Mouse (Mus musculus) stomach, embryonic 16.5 days (tissue): Measurements from ENCODE around the gene C2cd5. TPM values are rescaled to one million over a fixed set of nuclear protein-coding genes. Genes with fewer than 3 reads are reported as not detected.

Source experiments
- ATAC-seq: fragments of 200-750 bp; cut with Nextera tagmentation; 2 replicates; pipeline ENCODE4 v1.8.0; 2017; ENCODE audit warnings: moderate number of reproducible peaks, moderate TSS enrichment; ENCODE audit not compliant: insufficient read depth, low FRiP score
- H3K27ac ChIP-seq: fragments of 300-500 bp; sonication (generic); 2 replicates; pipeline ENCODE4 v1.5.1; 2014; ENCODE audit warnings: low read length
- H3K27me3 ChIP-seq: fragments of 300-500 bp; sonication (generic); 2 replicates; pipeline ENCODE4 v1.6.1; 2014; ENCODE audit warnings: low read length, control low read depth, mixed read lengths; ENCODE audit not compliant: control insufficient read depth, insufficient read depth
- H3K36me3 ChIP-seq: fragments of 300-500 bp; sonication (generic); 2 replicates; pipeline ENCODE4 v1.6.1; 2014; ENCODE audit warnings: low read length; ENCODE audit not compliant: control insufficient read depth, insufficient read depth
- H3K4me1 ChIP-seq: fragments of 300-500 bp; sonication (generic); 2 replicates; pipeline ENCODE4 v1.6.1; 2014; ENCODE audit warnings: low read length, control low read depth, mixed read lengths; ENCODE audit not compliant: control insufficient read depth, insufficient read depth
- H3K4me2 ChIP-seq: fragments of 300-500 bp; sonication (generic); 2 replicates; pipeline ENCODE4 v1.6.1; 2014; ENCODE audit warnings: low read depth, low read length, mixed read lengths
- H3K4me3 ChIP-seq: fragments of 300-500 bp; sonication (generic); replicated peaks from 2 replicates; pipeline ENCODE4 v1.5.1; 2014; ENCODE audit warnings: mild to moderate bottlenecking, low read length
- H3K9ac ChIP-seq: fragments of 300-500 bp; sonication (generic); 2 replicates; pipeline ENCODE4 v1.6.1; 2014; ENCODE audit warnings: low read length
- H3K9me3 ChIP-seq: fragments of 300-500 bp; sonication (generic); replicated peaks from 2 replicates; pipeline ENCODE4 v1.6.1; 2016; ENCODE audit warnings: low read length, control low read depth; ENCODE audit not compliant: control insufficient read depth
- WGBS: fragments of 180-500 bp; shearing (Covaris S2); extraction: QIAGEN DNeasy Blood & Tissue Kit; methylation state at CpG from one replicate; pipeline ENCODE4 v1.1.7; 2014; 5-methylcytosine and 5-hydroxymethylcytosine counted together
- polyA plus RNA-seq: library from polyadenylated mRNA; unstranded; fragments of >200 nt; fragmentation: Nextera tagmentation; extraction: Ambion mirVana; gene quantifications from 2 replicates; pipeline ENCODE4 v1.2.1, GENCODE M21; 2015

Gene C2cd5
- polyA plus RNA-seq, 1 experiment from 2014 or later, result 23.5 TPM

GRCm38 (mm10) chr6:143004801-143005200, 95.1 kb downstream of the C2cd5 start:
- H3K9ac ChIP-seq, result no peak overlapping the region
- WGBS, result 79% methylated on average over 9 of the region's 9 CpGs

GRCm38 (mm10) chr6:142998221-142998999, 101.5 kb downstream of the C2cd5 start:
- Histone ChIP-seq H3K4me3 (no peak overlapping the region), H3K27ac (no peak overlapping the region), H3K27me3 (no peaks in the 10 kb centered on the region), H3K9me3 (no peaks in the 10 kb centered on the region), H3K9ac (no peak overlapping the region), H3K36me3 (no peaks in the 10 kb centered on the region), H3K4me1 (peaks cover 2% of the 10 kb centered on the region), H3K4me2 (no peak overlapping the region)
- ATAC-seq, result no peak
- 45% methylated on average over 12 of the region's 12 CpGs for WGBS

More at GRCm38 (mm10) chr6:143004801-143005200, 95.1 kb downstream of the C2cd5 start:
- Histone ChIP-seq H3K9me3 (no peaks in the 10 kb centered on the region), H3K36me3 (no peaks in the 10 kb centered on the region), H3K4me1 (no peaks in the 10 kb centered on the region), H3K27ac (no peak overlapping the region), H3K4me2 (no peak overlapping the region), H3K27me3 (no peaks in the 10 kb centered on the region), H3K4me3 (no peak overlapping the region)
- ATAC-seq, result no peak

- H3K4me2 ChIP-seq, result no peak overlapping the region
- no peak for ATAC-seq
- no peak overlapping the region for H3K4me3 ChIP-seq
- H3K27me3 ChIP-seq, result no peaks in the 10 kb centered on the region
- H3K4me1 ChIP-seq, result peaks cover 2% of the 10 kb centered on the region
- H3K9me3 ChIP-seq, result no peaks in the 10 kb centered on the region
- no peak overlapping the region for H3K27ac ChIP-seq
- H3K36me3 ChIP-seq, result no peaks in the 10 kb centered on the region
- WGBS, result 79% methylated on average over 3 of the region's 3 CpGs
- no peak overlapping the region for H3K9ac ChIP-seq
Observed at GRCm38 (mm10) chr6:142996887-142997286, 103.1 kb downstream of the C2cd5 start.

GRCm38 (mm10) chr6:142995567-142995966, 104.4 kb downstream of the C2cd5 start:
- Histone ChIP-seq H3K27me3 (no peaks in the 10 kb centered on the region), H3K9ac (no peak overlapping the region), H3K4me1 (peaks cover 2% of the 10 kb centered on the region), H3K36me3 (no peaks in the 10 kb centered on the region), H3K4me2 (no peak overlapping the region), H3K9me3 (no peaks in the 10 kb centered on the region), H3K27ac (no peak overlapping the region), H3K4me3 (no peak overlapping the region)
- ATAC-seq, result no peak
- 65% methylated on average over 5 of the region's 5 CpGs for WGBS

GRCm38 (mm10) chr6:142994821-142995220, 105.1 kb downstream of the C2cd5 start:
- Histone ChIP-seq H3K27me3 (no peaks in the 10 kb centered on the region), H3K4me1 (peaks cover 2% of the 10 kb centered on the region), H3K4me3 (no peak overlapping the region), H3K36me3 (no peaks in the 10 kb centered on the region), H3K4me2 (no peak overlapping the region), H3K9ac (no peak overlapping the region), H3K27ac (no peak overlapping the region), H3K9me3 (no peaks in the 10 kb centered on the region)
- no peak for ATAC-seq
- WGBS, result 41% methylated on average over 7 of the region's 7 CpGs

GRCm38 (mm10) chr6:142993705-142994698, 105.9 kb downstream of the C2cd5 start:
- Histone ChIP-seq H3K36me3 (no peaks in the 10 kb centered on the region), H3K9me3 (no peaks in the 10 kb centered on the region), H3K4me3 (no peak overlapping the region), H3K27me3 (no peaks in the 10 kb centered on the region), H3K9ac (no peak overlapping the region), H3K4me2 (no peak overlapping the region), H3K4me1 (peaks cover 2% of the 10 kb centered on the region), H3K27ac (no peak overlapping the region)
- ATAC-seq, result peak; percentile 63; the same call in 1 of the 2 replicates
- WGBS, result 17% methylated on average over 14 of the region's 14 CpGs

GRCm38 (mm10) chr6:142992971-142993370, 107.0 kb downstream of the C2cd5 start:
- Histone ChIP-seq H3K4me1 (peaks cover 2% of the 10 kb centered on the region), H3K36me3 (no peaks in the 10 kb centered on the region), H3K27me3 (no peaks in the 10 kb centered on the region), H3K4me3 (no peak overlapping the region), H3K4me2 (no peak overlapping the region), H3K27ac (no peak overlapping the region), H3K9me3 (no peaks in the 10 kb centered on the region), H3K9ac (no peak overlapping the region)
- ATAC-seq, result no peak
- WGBS, result 47% methylated on average over 2 of the region's 2 CpGs

- no peak for ATAC-seq
- H3K4me2 ChIP-seq, result no peak overlapping the region
- H3K36me3 ChIP-seq, result no peaks in the 10 kb centered on the region
- H3K27ac ChIP-seq, result no peak overlapping the region
- 43% methylated on average over 7 of the region's 7 CpGs for WGBS
- H3K4me3 ChIP-seq, result no peak overlapping the region
- H3K9ac ChIP-seq, result no peak overlapping the region
- H3K27me3 ChIP-seq, result no peaks in the 10 kb centered on the region
- H3K9me3 ChIP-seq, result no peaks in the 10 kb centered on the region
- peaks cover 2% of the 10 kb centered on the region for H3K4me1 ChIP-seq
Observed at GRCm38 (mm10) chr6:142992099-142992498, 107.8 kb downstream of the C2cd5 start.
